Comparison of ENCODE assay signal across 9 mouse cellular contexts in the genomic region with DNA sequence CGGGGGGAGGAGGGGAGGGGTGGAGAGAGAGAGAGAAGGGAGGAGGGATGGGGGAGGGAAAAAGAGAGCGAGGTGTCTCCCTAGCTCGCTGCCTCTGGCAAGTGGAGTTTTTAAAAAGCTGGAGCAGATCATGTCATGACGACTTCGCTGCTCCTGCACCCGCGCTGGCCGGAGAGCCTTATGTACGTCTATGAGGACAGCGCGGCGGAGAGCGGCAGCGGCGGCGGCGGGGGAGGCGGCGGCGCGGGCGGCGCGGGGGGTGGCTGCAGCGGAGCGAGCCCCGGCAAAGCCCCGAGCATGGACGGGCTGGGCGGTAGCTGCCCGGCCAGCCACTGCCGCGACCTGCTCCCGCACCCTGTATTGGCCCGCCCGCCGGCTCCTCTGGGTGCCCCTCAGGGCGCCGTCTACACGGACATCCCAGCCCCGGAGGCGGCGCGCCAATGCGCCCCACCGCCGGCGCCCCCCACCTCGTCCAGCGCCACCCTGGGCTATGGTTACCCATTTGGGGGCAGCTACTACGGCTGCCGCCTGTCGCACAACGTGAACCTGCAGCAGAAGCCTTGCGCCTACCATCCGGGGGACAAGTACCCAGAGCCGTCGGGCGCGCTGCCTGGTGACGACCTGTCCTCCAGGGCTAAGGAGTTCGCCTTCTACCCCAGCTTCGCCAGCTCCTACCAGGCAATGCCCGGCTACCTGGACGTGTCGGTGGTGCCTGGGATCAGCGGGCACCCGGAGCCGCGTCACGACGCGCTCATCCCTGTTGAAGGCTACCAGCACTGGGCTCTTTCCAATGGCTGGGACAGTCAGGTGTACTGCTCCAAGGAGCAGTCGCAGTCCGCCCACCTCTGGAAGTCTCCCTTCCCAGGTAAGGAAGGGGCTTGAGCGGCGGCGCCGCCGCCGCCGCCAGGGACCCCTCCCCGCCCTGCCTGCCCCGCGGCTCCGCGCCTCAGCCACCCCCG. TPM values are rescaled to one million over a fixed set of nuclear protein-coding genes. Genes with fewer than 3 reads are reported as not detected.
DNase-seq lines count a peak whose midpoint lies in the region; ATAC-seq lines count a peak whose summit lies in the region.
"Had no signal": no experiment of that assay in that cellular context is flagged by ENCODE, and none has a peak within 500 bp of the region (broad histone marks: within the 10 kb centered on the region; RNA-seq: fewer than 3 reads in every experiment).

A gene (plus strand): TSS at position 51 of the 959 bp plus-strand sequence.

- ATAC-seq in megakaryocyte, adult 5-6 weeks (ENCODE audit: poor library complexity, severe bottlenecking): no peak
- peak; percentile 57 for ATAC-seq in forebrain, embryonic 11.5 days (replicated peaks; ENCODE audit: low FRiP score)
- peak; percentile 35 for ATAC-seq in limb, embryonic 12.5 days (ENCODE audit: insufficient number of reproducible peaks, insufficient read depth, low FRiP score, low TSS enrichment, low read depth)
- no peak for ATAC-seq in stomach, embryonic 15.5 days (ENCODE audit: insufficient read depth, low FRiP score, low read depth)
- no peak for ATAC-seq in monocyte, adult 5-6 weeks (replicated peaks; ENCODE audit: insufficient number of reproducible peaks, low FRiP score, low TSS enrichment, poor library complexity, severe bottlenecking)

- H3K27me3 ChIP-seq in megakaryocyte, embryonic 14.5 days (replicated peaks): peaks cover 95% of the 10 kb centered on the region
- peaks cover 95% of the 10 kb centered on the region for H3K27me3 ChIP-seq in forebrain, embryonic 11.5 days (ENCODE audit: control insufficient read depth, insufficient read depth, low read length)
- H3K27me3 ChIP-seq in limb, embryonic 12.5 days: peaks cover 96% of the 10 kb centered on the region
- peaks cover 96% of the 10 kb centered on the region for H3K27me3 ChIP-seq in stomach, embryonic 15.5 days (replicated peaks)

- H3K4me3 ChIP-seq in megakaryocyte, embryonic 14.5 days (replicated peaks): peak within 1 kb of the TSS; percentile 33
- H3K4me3 ChIP-seq in forebrain, embryonic 11.5 days (ENCODE audit: low read depth, low read length): peak within 1 kb of the TSS; percentile 0; the same call in 1 of the 2 replicates
- peak within 1 kb of the TSS; percentile 31 for H3K4me3 ChIP-seq in limb, embryonic 12.5 days (replicated peaks)
- peak within 1 kb of the TSS; percentile 20 for H3K4me3 ChIP-seq in stomach, embryonic 15.5 days (replicated peaks)

- WGBS in forebrain, embryonic 11.5 days: under 1% methylated on average over 81 of the region's 88 CpGs
- 1% methylated on average over 67 of the region's 88 CpGs for WGBS in limb, embryonic 12.5 days
- WGBS in stomach, embryonic 15.5 days: 1% methylated on average over 63 of the region's 88 CpGs

- DNase-seq in forebrain, embryonic 11.5 days (ENCODE audit: low spot score): peak; percentile 68
- no peak for DNase-seq in adrenal gland, adult 18-20 months (ENCODE audit: low spot score in 2 of 2)
- no peak for DNase-seq in adrenal gland, postnatal 25 days

- peak within 1 kb of the TSS; percentile 34; the same call in 1 of the 2 replicates for H3K4me2 ChIP-seq in forebrain, embryonic 11.5 days (ENCODE audit: low read depth, low read length, severe bottlenecking)
- peak within 1 kb of the TSS; percentile 46 for H3K4me2 ChIP-seq in limb, embryonic 12.5 days
- H3K4me2 ChIP-seq in stomach, embryonic 15.5 days: peak within 1 kb of the TSS; percentile 37

- H3K4me1 ChIP-seq in megakaryocyte, embryonic 14.5 days: peaks cover 11% of the 10 kb centered on the region; the same call in 1 of the 2 replicates
- H3K4me1 ChIP-seq in forebrain, embryonic 11.5 days (replicated peaks; ENCODE audit: control insufficient read depth, insufficient read depth, low read length): no peaks in the 10 kb centered on the region
- peaks cover 15% of the 10 kb centered on the region for H3K4me1 ChIP-seq in limb, embryonic 12.5 days (replicated peaks)
- H3K4me1 ChIP-seq in stomach, embryonic 15.5 days: peaks cover 15% of the 10 kb centered on the region; the same call in 1 of the 2 replicates

- no peak within 1 kb of the TSS for H3K27ac ChIP-seq in forebrain, embryonic 11.5 days (ENCODE audit: low read depth, low read length)
- H3K27ac ChIP-seq in limb, embryonic 12.5 days: peak within 1 kb of the TSS; percentile 17; the same call in 1 of the 2 replicates
- no peak within 1 kb of the TSS for H3K27ac ChIP-seq in stomach, embryonic 15.5 days

- H3K9me3 ChIP-seq in megakaryocyte, embryonic 14.5 days: peaks cover 3% of the 10 kb centered on the region; the same call in 1 of the 2 replicates
- H3K9me3 ChIP-seq in forebrain, embryonic 11.5 days (ENCODE audit: control insufficient read depth, low read length): no peaks in the 10 kb centered on the region
- H3K9me3 ChIP-seq in limb, embryonic 12.5 days: no peaks in the 10 kb centered on the region
- H3K9me3 ChIP-seq in stomach, embryonic 15.5 days: no peaks in the 10 kb centered on the region

- H3K9ac ChIP-seq in forebrain, embryonic 11.5 days (ENCODE audit: low read length): no peak within 1 kb of the TSS
- no peak within 1 kb of the TSS; the same call in 1 of the 2 replicates for H3K9ac ChIP-seq in limb, embryonic 12.5 days (replicated peaks)
- H3K9ac ChIP-seq in stomach, embryonic 15.5 days: no peak within 1 kb of the TSS

- no peaks in the 10 kb centered on the region for H3K36me3 ChIP-seq in megakaryocyte, embryonic 14.5 days (replicated peaks; ENCODE audit: low read length)
- H3K36me3 ChIP-seq in forebrain, embryonic 11.5 days (ENCODE audit: control insufficient read depth, insufficient read depth, low read length): no peaks in the 10 kb centered on the region
- H3K36me3 ChIP-seq in limb, embryonic 12.5 days: no peaks in the 10 kb centered on the region
- no peaks in the 10 kb centered on the region for H3K36me3 ChIP-seq in stomach, embryonic 15.5 days

RNA-seq across cellular contexts. Expression of the gene that starts here (rescaled TPM):
- not detected in 2 replicates for polyA plus RNA-seq in megakaryocyte, embryonic 14.5 days (2012; ENCODE audit: insufficient read depth, low replicate concordance)
- total RNA-seq in megakaryocyte, adult 5-6 weeks (2015): not detected in 2 replicates
- not detected in 2 replicates for total RNA-seq in megakaryocyte, adult 5-6 weeks (2017)
- 0.11 TPM in 1 of 2 replicates, not detected in the other for polyA plus RNA-seq in forebrain, embryonic 11.5 days (2014; fragmentation: Nextera tagmentation; extraction: Ambion mirVana)
- 3.6 and 5.0 TPM in 2 replicates for polyA plus RNA-seq in limb, embryonic 12.5 days (2016; fragmentation: Nextera tagmentation; extraction: Ambion mirVana)
- polyA plus RNA-seq in stomach, embryonic 15.5 days (2015; fragmentation: Nextera tagmentation; extraction: Ambion mirVana): not detected in 2 replicates
- total RNA-seq in monocyte, adult 5-6 weeks (2017): not detected in 3 replicates
- total RNA-seq in adrenal gland, adult 18-20 months (2021): not detected
- not detected in 2 replicates for total RNA-seq in adrenal gland, postnatal 25 days (2021)
- total RNA-seq: layer of hippocampus, postnatal 14 days had no signal

Comparison
In these comparisons a context has a peak if more than half of its experiments do, and no peak if none do; other contexts are left out.
1. Peak in DNase-seq, ATAC-seq, H3K4me3 ChIP-seq and H3K4me2 ChIP-seq in forebrain, embryonic 11.5 days; RNA of the gene not detected or under 1 TPM.